Mouse (Mus musculus): Measurements from ENCODE around the gene B430306N03Rik. TPM values are rescaled to one million over a fixed set of nuclear protein-coding genes. Genes with fewer than 3 reads are reported as not detected.
"Not testable (repeated sequence)": the region's sequence is repeated elsewhere in the genome, so short reads cannot be mapped to it uniquely, and the experiment has no call there.

B430306N03Rik gene
- 0.05 TPM in 1 of 2 replicates, not detected in the other for polyA plus RNA-seq (2016; fragmentation: Nextera tagmentation; extraction: Ambion mirVana)

DNA sequence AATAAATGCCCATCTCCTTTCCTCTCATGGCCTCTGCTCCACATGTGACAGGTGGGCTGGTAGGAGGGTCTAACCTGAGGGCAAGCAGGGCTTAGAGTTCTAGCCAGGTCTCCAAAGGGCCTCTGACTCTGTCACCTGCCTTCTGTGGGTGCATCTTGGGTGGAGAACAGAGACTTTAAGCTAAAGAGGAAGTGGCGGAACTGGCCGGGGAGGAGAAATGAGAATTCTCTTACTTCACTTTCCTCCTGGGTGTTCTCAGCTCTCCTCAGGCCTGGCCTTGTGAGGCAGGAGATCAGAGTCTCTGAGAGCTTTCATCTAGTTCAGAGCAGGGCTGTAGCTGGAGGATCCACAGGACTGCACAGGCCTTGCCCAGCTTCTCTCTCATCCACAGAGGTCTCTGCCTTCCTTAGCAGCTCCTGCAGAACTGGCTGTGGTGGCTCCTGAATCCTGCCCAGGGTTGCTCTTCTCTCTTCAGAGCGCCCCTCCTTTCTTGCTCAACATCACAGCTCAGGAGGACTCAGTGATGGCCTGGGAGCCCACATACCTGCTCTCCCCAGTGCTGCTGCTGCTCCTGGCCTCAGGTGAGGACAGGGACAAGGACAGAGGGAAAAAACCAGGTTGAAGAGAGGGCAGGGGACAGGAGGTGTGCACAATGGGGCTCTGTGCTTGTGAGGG, at the start of gene B430306N03Rik:
TSS of gene B430306N03Rik (plus strand) at position 237 of the 675 bp plus-strand sequence.
- not testable (repeated sequence) for H3K27ac ChIP-seq; H3K4me1 ChIP-seq; ATAC-seq (ENCODE audit: low FRiP score); H3K4me3 ChIP-seq; H3K4me2 ChIP-seq (replicated peaks); H3K27me3 ChIP-seq; H3K36me3 ChIP-seq; H3K9ac ChIP-seq; H3K9me3 ChIP-seq (replicated peaks)
- WGBS, result 87% methylated on average over 3 of the region's 3 CpGs

DNA sequence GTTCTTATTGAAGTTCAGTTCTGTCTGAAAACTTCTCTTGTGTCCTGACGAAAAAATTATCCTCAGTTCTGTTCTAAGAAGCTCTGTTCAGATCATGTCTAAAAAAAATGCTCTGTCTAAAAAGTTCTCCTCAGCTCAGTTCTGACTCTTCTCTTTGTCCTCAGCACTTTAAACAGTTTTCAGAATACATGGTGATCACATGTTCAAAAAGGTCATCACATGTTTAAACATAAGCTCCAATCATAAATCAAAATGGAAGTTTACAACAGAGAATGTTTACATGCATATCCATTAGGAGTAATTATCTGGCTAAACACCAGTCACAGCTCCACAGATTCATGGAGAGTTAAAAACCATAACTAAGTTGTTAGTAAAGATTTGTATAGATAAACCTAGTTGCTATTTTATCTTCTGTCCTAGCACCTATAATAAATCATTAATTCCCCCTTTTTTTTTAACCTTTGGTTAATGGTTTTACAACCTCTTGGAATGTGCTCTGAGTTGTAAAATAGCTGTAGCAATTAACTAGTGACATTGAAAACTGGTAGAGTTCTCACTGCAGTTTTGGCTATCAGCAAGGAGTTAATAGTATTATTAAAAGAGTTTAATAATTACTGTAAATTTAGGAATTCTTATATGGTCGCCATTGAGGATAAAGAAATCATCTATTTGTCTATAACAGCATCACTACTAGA, 49.2 kb upstream of the B430306N03Rik start:
- H3K27me3 ChIP-seq, result no peaks in the 10 kb centered on the region
- no peaks in the 10 kb centered on the region for H3K9me3 ChIP-seq (replicated peaks)
- no peak overlapping the region for H3K4me2 ChIP-seq (replicated peaks)
- no peaks in the 10 kb centered on the region for H3K4me1 ChIP-seq
- no peak overlapping the region for H3K9ac ChIP-seq
- no peak for ATAC-seq (ENCODE audit: low FRiP score)
- H3K36me3 ChIP-seq, result no peaks in the 10 kb centered on the region
- 45% methylated on average over 2 of the region's 2 CpGs for whole genome bisulfite sequencing
- no peak overlapping the region for H3K4me3 ChIP-seq
- no peak overlapping the region for H3K27ac ChIP-seq

DNA sequence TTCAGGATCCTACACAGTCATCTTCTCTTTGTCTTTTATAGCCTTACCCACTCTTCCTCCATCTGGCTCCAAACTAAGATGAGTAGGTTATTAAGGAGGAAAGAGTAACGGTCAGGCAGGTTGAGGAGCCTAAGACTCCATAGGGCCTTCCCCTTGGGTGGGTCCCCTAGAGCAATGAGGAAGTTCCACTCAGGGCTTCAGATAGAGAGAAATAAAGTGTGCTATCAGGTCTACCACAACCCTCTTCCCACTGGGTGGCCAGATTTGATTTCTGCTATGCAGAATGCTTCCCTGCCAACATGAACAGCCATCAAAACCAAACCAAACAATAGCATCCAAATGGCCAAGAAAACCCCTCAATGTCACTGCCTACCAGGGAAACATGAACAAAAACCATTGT, 48.4 kb upstream of the B430306N03Rik start:
- no peaks in the 10 kb centered on the region for H3K36me3 ChIP-seq
- H3K4me2 ChIP-seq (replicated peaks), result no peak overlapping the region
- ATAC-seq (ENCODE audit: low FRiP score), result no peak
- H3K4me3 ChIP-seq, result no peak overlapping the region
- H3K4me1 ChIP-seq, result no peaks in the 10 kb centered on the region
- H3K9ac ChIP-seq, result no peak overlapping the region
- no peak overlapping the region for H3K27ac ChIP-seq
- H3K9me3 ChIP-seq (replicated peaks), result no peaks in the 10 kb centered on the region
- no peaks in the 10 kb centered on the region for H3K27me3 ChIP-seq
- 85% methylated on average over 1 of the region's 1 CpGs for WGBS

DNA sequence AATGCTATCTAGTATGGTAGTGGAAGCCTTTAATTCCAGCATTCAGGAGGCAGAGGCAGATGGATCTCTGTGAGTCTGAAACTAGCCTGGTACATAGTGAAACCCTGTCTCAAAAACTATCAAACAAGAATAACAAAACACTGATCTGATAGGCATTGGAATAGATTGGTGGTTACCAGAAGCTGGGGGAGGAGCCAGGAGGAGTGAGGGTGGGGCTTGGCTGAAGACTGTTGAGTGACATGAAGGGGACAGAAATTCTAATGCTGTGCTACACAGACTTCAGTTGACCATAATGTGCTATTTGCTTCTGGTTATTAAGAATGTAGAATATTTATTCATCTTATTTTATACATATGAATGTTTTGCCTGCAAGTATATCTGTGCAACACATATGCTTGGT, 47.7 kb upstream of the B430306N03Rik start:
- no peak overlapping the region for H3K4me2 ChIP-seq (replicated peaks)
- no peak overlapping the region for H3K9ac ChIP-seq
- no peak overlapping the region for H3K27ac ChIP-seq
- no peaks in the 10 kb centered on the region for H3K27me3 ChIP-seq
- no peaks in the 10 kb centered on the region for H3K4me1 ChIP-seq
- no peaks in the 10 kb centered on the region for H3K9me3 ChIP-seq (replicated peaks)
- no peak for ATAC-seq (ENCODE audit: low FRiP score)
- no peak overlapping the region for H3K4me3 ChIP-seq
- no peaks in the 10 kb centered on the region for H3K36me3 ChIP-seq

DNA sequence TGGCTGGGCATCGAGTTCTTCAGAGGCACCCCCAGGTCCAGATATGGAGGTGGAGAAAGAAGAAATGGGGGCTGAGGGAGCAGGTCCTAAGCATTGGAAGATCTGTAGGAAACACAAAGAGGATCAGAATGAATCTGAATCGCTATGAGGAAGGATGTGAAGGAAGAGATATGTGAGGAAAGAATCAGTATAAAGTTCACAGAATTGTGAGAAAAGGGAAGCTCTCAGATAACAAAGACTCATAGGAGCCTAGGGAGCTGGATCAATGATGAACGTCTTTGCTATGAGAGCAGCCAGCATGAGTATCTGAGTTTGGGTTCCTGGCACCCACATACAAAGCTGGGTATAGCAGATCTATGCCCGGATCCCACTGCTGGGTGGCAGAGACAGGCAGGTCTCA, 46.1 kb upstream of the B430306N03Rik start:
- H3K9me3 ChIP-seq (replicated peaks), result no peaks in the 10 kb centered on the region
- no peak overlapping the region for H3K27ac ChIP-seq
- ATAC-seq (ENCODE audit: low FRiP score), result no peak
- H3K4me3 ChIP-seq, result no peak overlapping the region
- no peaks in the 10 kb centered on the region for H3K27me3 ChIP-seq
- H3K36me3 ChIP-seq, result no peaks in the 10 kb centered on the region
- H3K4me2 ChIP-seq (replicated peaks), result no peak overlapping the region
- 79% methylated on average over 4 of the region's 4 CpGs for WGBS
- H3K4me1 ChIP-seq, result no peaks in the 10 kb centered on the region
- H3K9ac ChIP-seq, result no peak overlapping the region

DNA sequence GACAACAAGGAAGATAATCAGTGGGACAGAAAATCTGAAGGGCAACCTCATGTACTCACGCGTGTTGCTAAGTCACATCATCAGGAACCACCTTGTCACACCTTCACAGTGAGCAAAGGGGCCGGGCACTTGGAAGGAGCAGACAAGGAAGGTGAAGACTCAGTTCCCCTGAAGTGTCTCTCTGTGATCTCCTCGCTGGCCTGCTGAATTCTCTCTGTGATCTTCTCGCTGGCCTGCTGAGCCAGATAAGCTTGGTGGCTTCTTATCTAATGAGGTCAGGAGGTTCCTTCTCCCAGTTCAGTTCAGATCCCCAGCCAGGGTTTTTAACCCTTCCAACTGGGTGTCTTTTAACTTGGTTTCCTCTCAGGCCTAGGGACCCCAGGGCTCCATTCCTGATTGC, 43.8 kb upstream of the B430306N03Rik start:
- no peak overlapping the region for H3K27ac ChIP-seq
- ATAC-seq (ENCODE audit: low FRiP score), result no peak
- no peak overlapping the region for H3K9ac ChIP-seq
- H3K36me3 ChIP-seq, result no peaks in the 10 kb centered on the region
- no peaks in the 10 kb centered on the region for H3K4me1 ChIP-seq
- no peak overlapping the region for H3K4me3 ChIP-seq
- WGBS, result 74% methylated on average over 5 of the region's 5 CpGs
- H3K27me3 ChIP-seq, result no peaks in the 10 kb centered on the region
- no peaks in the 10 kb centered on the region for H3K9me3 ChIP-seq (replicated peaks)
- no peak overlapping the region for H3K4me2 ChIP-seq (replicated peaks)

DNA sequence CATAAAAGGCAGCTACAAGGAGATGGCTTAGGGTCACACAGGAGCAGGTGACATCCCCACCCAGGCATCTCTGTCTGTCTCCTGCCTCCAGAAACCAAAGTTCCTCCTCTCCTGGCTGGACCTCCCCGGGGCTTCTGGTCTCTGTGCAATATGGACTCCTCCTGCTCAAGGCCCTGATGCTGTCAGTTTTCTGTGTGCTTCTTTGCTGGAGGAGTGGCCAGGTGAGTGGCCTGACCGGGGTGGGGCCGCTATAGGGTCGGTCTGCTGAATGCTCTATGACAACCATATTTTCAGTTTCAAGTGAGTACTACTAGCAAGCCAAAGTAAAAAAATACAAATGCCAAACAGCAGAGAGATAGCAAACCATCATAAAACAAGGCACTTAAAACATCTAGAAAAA, 43.3 kb upstream of the B430306N03Rik start:
- ATAC-seq (ENCODE audit: low FRiP score), result no peak
- Histone ChIP-seq H3K36me3 (no peaks in the 10 kb centered on the region), H3K4me3 (no peak overlapping the region), H3K27me3 (no peaks in the 10 kb centered on the region), H3K4me2 (replicated peaks) (no peak overlapping the region), H3K4me1 (no peaks in the 10 kb centered on the region), H3K27ac (no peak overlapping the region), H3K9me3 (replicated peaks) (no peaks in the 10 kb centered on the region), H3K9ac (no peak overlapping the region)
- WGBS, result 94% methylated on average over 4 of the region's 4 CpGs

DNA sequence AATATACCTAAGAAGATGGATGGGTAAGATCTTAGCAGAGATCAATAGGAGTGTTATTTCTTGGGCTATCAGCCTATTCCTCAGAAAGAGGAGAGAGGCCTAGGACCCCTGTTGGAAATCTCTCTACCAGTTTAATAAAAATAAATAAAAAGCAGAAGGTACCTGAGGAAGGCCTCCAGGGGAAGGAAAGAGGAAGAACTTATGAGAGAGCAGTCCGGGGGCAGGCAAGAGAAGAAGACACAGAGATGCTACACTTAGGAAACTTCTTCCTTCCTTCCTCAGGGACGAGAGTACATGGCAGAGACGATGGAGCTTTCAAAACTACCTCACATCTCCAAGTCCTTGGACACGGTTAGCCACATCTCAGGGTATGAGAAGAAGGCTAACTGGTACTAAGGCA, 41.8 kb upstream of the B430306N03Rik start:
- WGBS, result 87% methylated on average over 4 of the region's 4 CpGs
- Histone ChIP-seq H3K9ac (no peak overlapping the region), H3K36me3 (no peaks in the 10 kb centered on the region), H3K9me3 (replicated peaks) (no peaks in the 10 kb centered on the region), H3K4me1 (no peaks in the 10 kb centered on the region), H3K27me3 (no peaks in the 10 kb centered on the region), H3K4me3 (no peak overlapping the region), H3K27ac (no peak overlapping the region), H3K4me2 (replicated peaks) (no peak overlapping the region)
- ATAC-seq (ENCODE audit: low FRiP score), result no peak

DNA sequence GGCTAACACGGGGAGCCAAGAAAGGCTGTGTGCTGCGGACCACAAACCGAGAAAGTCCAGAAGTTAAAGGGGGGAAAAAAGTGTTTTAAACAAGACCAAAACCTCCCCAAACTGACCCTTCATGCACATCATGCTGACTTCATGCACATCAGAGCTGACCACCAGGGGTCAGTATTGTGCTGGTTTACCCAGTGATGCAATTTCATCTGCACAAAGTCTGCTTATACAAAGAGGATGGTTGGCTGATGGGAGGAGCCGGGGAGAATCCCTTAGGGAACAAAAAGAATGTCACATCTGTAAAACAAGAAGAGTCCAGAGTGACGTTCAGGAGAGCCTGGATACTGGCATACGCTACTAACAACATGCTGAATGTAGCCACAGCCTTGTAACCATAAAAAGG, 41.1 kb upstream of the B430306N03Rik start:
- ATAC-seq (ENCODE audit: low FRiP score), result no peak
- Histone ChIP-seq H3K4me1 (no peaks in the 10 kb centered on the region), H3K36me3 (no peaks in the 10 kb centered on the region), H3K27me3 (no peaks in the 10 kb centered on the region), H3K4me2 (replicated peaks) (no peak overlapping the region), H3K4me3 (no peak overlapping the region), H3K9me3 (replicated peaks) (no peaks in the 10 kb centered on the region), H3K9ac (no peak overlapping the region), H3K27ac (no peak overlapping the region)
- 27% methylated on average over 6 of the region's 6 CpGs for WGBS

DNA sequence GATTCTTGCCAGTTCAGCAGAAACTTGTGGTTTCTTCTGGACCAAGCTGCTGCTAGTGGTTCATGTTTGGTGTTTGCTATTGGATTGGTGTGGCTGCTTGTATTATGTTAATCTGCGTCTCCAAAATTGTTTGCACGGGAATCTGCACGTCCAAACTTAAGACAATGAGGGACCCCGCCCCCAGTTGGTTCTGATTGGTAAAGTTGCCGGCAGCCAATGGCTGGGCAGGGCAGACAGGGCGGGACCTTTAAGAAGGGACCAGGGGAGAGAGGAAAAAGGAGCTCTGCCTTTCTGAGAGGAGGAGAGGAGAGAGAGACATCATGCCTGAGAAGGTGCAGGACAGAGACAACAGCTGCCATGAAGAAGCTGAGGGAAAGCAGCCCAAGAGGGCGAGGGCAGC, 40.2 kb upstream of the B430306N03Rik start:
- Histone ChIP-seq H3K9me3 (replicated peaks) (no peaks in the 10 kb centered on the region), H3K4me3 (no peak overlapping the region), H3K36me3 (no peaks in the 10 kb centered on the region), H3K4me2 (replicated peaks) (no peak overlapping the region), H3K4me1 (no peaks in the 10 kb centered on the region), H3K27ac (no peak overlapping the region), H3K27me3 (no peaks in the 10 kb centered on the region), H3K9ac (no peak overlapping the region)
- no peak for ATAC-seq (ENCODE audit: low FRiP score)
- 60% methylated on average over 7 of the region's 7 CpGs for WGBS

DNA sequence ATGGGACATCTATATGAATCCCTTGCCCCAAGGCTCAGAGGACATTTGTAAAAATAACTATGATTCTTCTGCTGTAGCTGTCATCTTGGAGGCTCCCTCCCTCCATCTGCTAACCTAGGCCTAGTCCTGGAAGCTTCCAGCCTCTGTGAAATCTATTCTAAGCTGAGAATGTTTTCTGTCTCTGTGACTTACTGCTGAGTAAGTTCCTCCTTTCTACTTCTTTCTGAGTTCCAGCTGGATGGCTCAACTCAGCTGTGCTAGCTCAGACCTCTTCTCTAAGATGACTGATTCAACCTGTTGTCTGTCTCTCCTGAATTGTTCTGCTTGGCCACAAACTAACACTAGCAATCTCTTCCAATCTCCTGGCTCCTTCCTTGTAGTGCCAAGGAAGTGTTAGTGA, 37.6 kb upstream of the B430306N03Rik start:
- no peak for ATAC-seq (ENCODE audit: low FRiP score)
- Histone ChIP-seq H3K9ac (no peak overlapping the region), H3K27ac (no peak overlapping the region), H3K4me3 (no peak overlapping the region), H3K36me3 (no peaks in the 10 kb centered on the region), H3K4me1 (peaks cover 8% of the 10 kb centered on the region; the same call in 1 of the 2 replicates), H3K9me3 (replicated peaks) (no peaks in the 10 kb centered on the region), H3K4me2 (replicated peaks) (no peak overlapping the region), H3K27me3 (no peaks in the 10 kb centered on the region)

DNA sequence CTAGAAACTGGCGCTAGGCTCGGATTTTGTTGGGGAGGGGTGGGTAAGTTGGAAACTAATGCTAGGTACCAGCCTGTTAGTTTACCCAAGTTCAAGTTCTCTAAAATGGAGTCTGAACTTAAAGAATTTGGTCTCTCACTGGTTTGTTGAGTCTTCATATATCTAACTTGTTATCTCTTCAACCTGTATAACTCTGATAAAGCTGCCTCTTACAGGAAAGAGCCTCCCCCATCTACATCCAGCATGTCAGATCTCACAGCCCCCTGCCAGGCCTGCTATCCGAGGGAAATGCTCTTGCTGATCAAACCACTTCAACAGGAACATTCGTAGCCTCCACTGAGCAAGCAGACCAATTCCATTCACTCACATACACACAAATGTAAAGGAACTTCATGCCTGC, 36.9 kb upstream of the B430306N03Rik start:
- Histone ChIP-seq H3K4me2 (replicated peaks) (no peak overlapping the region), H3K27me3 (no peaks in the 10 kb centered on the region), H3K4me3 (no peak overlapping the region), H3K9me3 (replicated peaks) (no peaks in the 10 kb centered on the region), H3K9ac (no peak overlapping the region), H3K27ac (no peak overlapping the region), H3K36me3 (no peaks in the 10 kb centered on the region), H3K4me1 (peaks cover 8% of the 10 kb centered on the region; the same call in 1 of the 2 replicates)
- WGBS, result 82% methylated on average over 4 of the region's 4 CpGs
- no peak for ATAC-seq (ENCODE audit: low FRiP score)
